Mouse (Mus musculus): ENCODE measurements around the gene Foxa1. TPM values are rescaled to one million over a fixed set of nuclear protein-coding genes. Genes with fewer than 3 reads are reported as not detected.
A peak's percentile ranks its signal among the peaks of the same experiment; 100 is the strongest.

The Foxa1 gene
- polyA plus RNA-seq, 1 experiment from 2014 or later = 23.2 TPM

- H3K9me3 ChIP-seq = no peaks in the 10 kb centered on the region
- peaks cover 65% of the 10 kb centered on the region for H3K27me3 ChIP-seq (replicated peaks)
- H3K4me3 ChIP-seq (replicated peaks) = peak overlapping the region; percentile 34
- H3K4me2 ChIP-seq = peak overlapping the region; percentile 52
- ATAC-seq (ENCODE audit: insufficient read depth, low FRiP score, low read depth) = no peak
- peak overlapping the region; percentile 67 for H3K27ac ChIP-seq
- peaks cover 19% of the 10 kb centered on the region for H3K4me1 ChIP-seq
- H3K36me3 ChIP-seq = no peaks in the 10 kb centered on the region
- peak overlapping the region; percentile 25 for H3K9ac ChIP-seq
- under 1% methylated on average over 63 of the region's 63 CpGs for WGBS
Measured at GRCm38 (mm10) chr12:57538588-57539550, 7.8 kb downstream of the Foxa1 start.

- peak overlapping the region; percentile 52 for H3K4me2 ChIP-seq
- H3K9me3 ChIP-seq = no peaks in the 10 kb centered on the region
- peak overlapping the region; percentile 67; the same call in 1 of the 2 replicates for H3K27ac ChIP-seq
- peaks cover 19% of the 10 kb centered on the region for H3K4me1 ChIP-seq
- peaks cover 60% of the 10 kb centered on the region for H3K27me3 ChIP-seq (replicated peaks)
- WGBS = 3% methylated on average over 21 of the region's 21 CpGs
- no peak overlapping the region; the same call in 1 of the 2 replicates for H3K9ac ChIP-seq
- H3K4me3 ChIP-seq (replicated peaks) = peak overlapping the region; percentile 34
- no peaks in the 10 kb centered on the region for H3K36me3 ChIP-seq
- ATAC-seq (ENCODE audit: insufficient read depth, low FRiP score, low read depth) = no peak
Measured at GRCm38 (mm10) chr12:57537791-57538587, 8.7 kb downstream of the Foxa1 start.

- Histone ChIP-seq H3K4me2 (peak overlapping the region; percentile 17), H3K9me3 (no peaks in the 10 kb centered on the region), H3K4me1 (peaks cover 14% of the 10 kb centered on the region), H3K27ac (peak overlapping the region; percentile 90), H3K36me3 (no peaks in the 10 kb centered on the region), H3K4me3 (replicated peaks) (no peak overlapping the region), H3K9ac (no peak overlapping the region; the same call in 1 of the 2 replicates), H3K27me3 (replicated peaks) (peaks cover 60% of the 10 kb centered on the region)
- ATAC-seq (ENCODE audit: insufficient read depth, low FRiP score, low read depth) = no peak
- 6% methylated on average over 11 of the region's 11 CpGs for WGBS
Measured at GRCm38 (mm10) chr12:57536909-57537670, 9.6 kb downstream of the Foxa1 start.

- peak; percentile 32; the same call in 1 of the 2 replicates for ATAC-seq (ENCODE audit: insufficient read depth, low FRiP score, low read depth)
- peaks cover 55% of the 10 kb centered on the region for H3K27me3 ChIP-seq (replicated peaks)
- no peak overlapping the region; the same call in 1 of the 2 replicates for H3K9ac ChIP-seq
Measured at GRCm38 (mm10) chr12:57536056-57536908, 10.4 kb downstream of the Foxa1 start.

GRCm38 (mm10) chr12:57534879-57535611 lies 11.7 kb downstream of the Foxa1 start:
- Histone ChIP-seq H3K9me3 (no peaks in the 10 kb centered on the region), H3K27me3 (replicated peaks) (peaks cover 50% of the 10 kb centered on the region), H3K4me2 (peak overlapping the region; percentile 17), H3K4me1 (peaks cover 14% of the 10 kb centered on the region), H3K4me3 (replicated peaks) (0 out of 2 replicates have a peak overlapping the region, but pooled peaks have one; percentile 2), H3K36me3 (no peaks in the 10 kb centered on the region), H3K27ac (peak overlapping the region; percentile 90), H3K9ac (0 out of 2 replicates have a peak overlapping the region, but pooled peaks have one; percentile 4)
- ATAC-seq (ENCODE audit: insufficient read depth, low FRiP score, low read depth) = peak; percentile 92
- WGBS = 1% methylated on average over 34 of the region's 39 CpGs

More at GRCm38 (mm10) chr12:57536056-57536908, 10.4 kb downstream of the Foxa1 start:
- Histone ChIP-seq H3K9me3 (no peaks in the 10 kb centered on the region), H3K27ac (peak overlapping the region; percentile 90), H3K4me1 (peaks cover 14% of the 10 kb centered on the region), H3K36me3 (no peaks in the 10 kb centered on the region), H3K4me2 (peak overlapping the region; percentile 17), H3K4me3 (replicated peaks) (no peak overlapping the region)
- whole genome bisulfite sequencing = 2% methylated on average over 25 of the region's 25 CpGs

GRCm38 (mm10) chr12:57534517-57534878 lies 12.2 kb downstream of the Foxa1 start:
- Histone ChIP-seq H3K9ac (no peak overlapping the region), H3K27ac (peak overlapping the region; percentile 69; the same call in 1 of the 2 replicates), H3K4me1 (peaks cover 14% of the 10 kb centered on the region), H3K36me3 (no peaks in the 10 kb centered on the region), H3K4me2 (peak overlapping the region; percentile 17), H3K27me3 (replicated peaks) (peaks cover 50% of the 10 kb centered on the region), H3K9me3 (no peaks in the 10 kb centered on the region), H3K4me3 (replicated peaks) (no peak overlapping the region)
- WGBS = 1% methylated on average over 5 of the region's 6 CpGs
- no peak for ATAC-seq (ENCODE audit: insufficient read depth, low FRiP score, low read depth)

- peaks cover 25% of the 10 kb centered on the region for H3K27me3 ChIP-seq (replicated peaks)
Measured at GRCm38 (mm10) chr12:57530474-57530873, 16.2 kb downstream of the Foxa1 start.

GRCm38 (mm10) chr12:57528335-57528734 lies 18.4 kb downstream of the Foxa1 start:
- Histone ChIP-seq H3K9ac (no peak overlapping the region), H3K9me3 (no peaks in the 10 kb centered on the region), H3K36me3 (no peaks in the 10 kb centered on the region), H3K27me3 (replicated peaks) (peaks cover 13% of the 10 kb centered on the region), H3K4me1 (no peaks in the 10 kb centered on the region), H3K27ac (no peak overlapping the region), H3K4me2 (no peak overlapping the region), H3K4me3 (replicated peaks) (no peak overlapping the region)
- no peak for ATAC-seq (ENCODE audit: insufficient read depth, low FRiP score, low read depth)
- WGBS = 41% methylated on average over 4 of the region's 4 CpGs

More at GRCm38 (mm10) chr12:57530474-57530873, 16.2 kb downstream of the Foxa1 start:
- no peaks in the 10 kb centered on the region for H3K36me3 ChIP-seq
- peaks cover 4% of the 10 kb centered on the region for H3K4me1 ChIP-seq
- no peak overlapping the region for H3K4me3 ChIP-seq (replicated peaks)
- H3K27ac ChIP-seq = no peak overlapping the region
- WGBS = 33% methylated on average over 9 of the region's 9 CpGs
- ATAC-seq (ENCODE audit: insufficient read depth, low FRiP score, low read depth) = no peak
- no peak overlapping the region for H3K4me2 ChIP-seq
- H3K9me3 ChIP-seq = no peaks in the 10 kb centered on the region
- no peak overlapping the region for H3K9ac ChIP-seq

- H3K4me2 ChIP-seq = peak overlapping the region; percentile 8; the same call in 1 of the 2 replicates
- WGBS = 42% methylated on average over 12 of the region's 12 CpGs
- peak; percentile 58; the same call in 1 of the 2 replicates for ATAC-seq (ENCODE audit: insufficient read depth, low FRiP score, low read depth)
- H3K27ac ChIP-seq = no peak overlapping the region; the same call in 1 of the 2 replicates
- H3K4me3 ChIP-seq (replicated peaks) = no peak overlapping the region
- no peaks in the 10 kb centered on the region for H3K27me3 ChIP-seq (replicated peaks)
- H3K36me3 ChIP-seq = no peaks in the 10 kb centered on the region
- H3K4me1 ChIP-seq = no peaks in the 10 kb centered on the region
- H3K9me3 ChIP-seq = no peaks in the 10 kb centered on the region
- H3K9ac ChIP-seq = no peak overlapping the region
Measured at GRCm38 (mm10) chr12:57515702-57516377, 30.9 kb downstream of the Foxa1 start.
